Mouse (Mus musculus): ENCODE data around the gene Tas2r115.
"Not testable (repeated sequence)": the region's sequence is repeated elsewhere in the genome, so short reads cannot be mapped to it uniquely, and the experiment has no call there.

Tas2r115 gene

DNA sequence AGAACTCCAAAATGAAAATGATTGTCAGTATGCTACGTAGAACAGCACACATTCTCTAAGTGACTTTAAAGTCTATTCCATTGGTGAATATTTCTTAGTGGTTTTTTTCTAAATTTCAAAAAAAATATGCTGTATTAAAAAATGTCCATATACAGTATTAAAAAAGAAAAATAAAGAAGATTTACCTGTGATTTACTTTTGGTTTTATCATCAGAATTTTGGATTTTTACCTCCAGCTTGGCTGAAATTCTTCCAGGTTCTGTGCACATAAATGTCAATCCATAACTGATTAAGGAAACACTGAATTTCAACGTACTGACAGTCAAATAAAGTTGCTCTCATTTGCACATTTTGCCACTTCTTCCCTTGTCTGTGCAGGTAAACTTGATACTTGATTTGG, at the start of gene Tas2r115:
TSS of gene Tas2r115 (minus strand) at position 101 of the 400 bp plus-strand sequence.
- no peak for DNase-seq (ENCODE audit: low spot score in 2 of 2)

GRCm38 (mm10) chr6:132778062-132778461, 40.2 kb upstream of the Tas2r115 start, which contains the start of gene Tas2r136:
Gene Tas2r136 (minus strand): TSS chr6:132778162.
- DNase-seq (ENCODE audit: low spot score in 2 of 2) = no peak

DNA sequence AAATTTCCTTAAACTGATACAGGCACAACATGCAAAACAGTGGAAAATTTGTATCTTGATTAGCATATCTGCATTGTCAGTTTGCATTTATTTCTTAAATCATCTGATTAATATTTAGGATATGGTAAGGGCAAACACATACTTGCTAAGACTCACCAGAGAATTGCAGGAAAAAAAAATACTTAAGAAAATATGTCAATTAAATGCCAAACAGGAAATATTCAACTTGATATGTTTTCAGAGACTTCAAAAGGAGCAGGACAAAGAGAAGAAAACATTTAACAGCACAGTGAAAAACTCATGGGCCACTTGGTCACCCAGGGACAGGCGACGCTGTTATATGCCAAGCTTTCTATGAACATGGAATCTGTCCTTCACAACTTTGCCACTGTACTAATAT, 24.0 kb upstream of the Tas2r115 start, which contains the start of gene Tas2r102:
TSS of gene Tas2r102 (plus strand) at position 301 of the 400 bp plus-strand sequence.
- DNase-seq (ENCODE audit: low spot score in 2 of 2) = no peak

DNA sequence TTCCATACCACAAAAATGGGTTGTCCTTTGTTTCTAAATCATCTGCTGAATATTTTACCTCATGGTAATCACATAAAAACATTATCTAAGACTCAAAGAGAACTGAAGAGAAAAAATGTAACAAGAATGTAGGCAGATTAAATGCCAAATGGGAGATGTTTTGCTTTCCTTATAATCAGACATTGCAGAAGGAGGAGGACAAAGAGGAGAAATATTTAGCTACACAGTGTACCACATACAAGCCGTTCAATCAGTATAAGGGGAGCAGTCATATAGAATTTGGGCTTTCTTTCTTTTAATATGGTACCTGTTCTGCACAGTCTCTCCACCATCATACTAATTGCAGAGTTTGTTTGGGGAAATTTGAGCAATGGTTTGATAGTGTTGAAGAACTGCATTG, 16.6 kb upstream of the Tas2r115 start, which contains the start of gene Tas2r124:
TSS of gene Tas2r124 (plus strand) at position 301 of the 400 bp plus-strand sequence.
- no peak for DNase-seq (ENCODE audit: low spot score in 2 of 2)

DNA sequence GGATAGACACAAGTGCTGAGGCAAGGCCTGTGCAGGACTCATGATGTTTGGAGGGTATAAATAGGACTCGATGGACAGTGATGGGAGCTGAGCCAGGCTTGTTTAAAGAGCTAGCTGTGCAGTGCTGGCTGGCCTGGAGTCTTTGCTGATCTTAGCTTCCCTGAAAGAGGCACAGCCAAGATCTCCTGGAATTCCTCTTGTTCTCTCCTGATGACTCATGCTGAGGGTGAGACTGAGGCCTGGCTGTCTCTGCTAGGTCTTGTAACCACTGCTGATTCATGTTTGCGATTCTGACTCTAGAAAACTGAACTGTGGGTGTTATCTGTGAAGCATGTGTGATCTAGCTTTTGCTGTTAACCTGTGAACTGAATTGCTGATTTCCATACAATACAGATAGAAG, 12.4 kb upstream of the Tas2r115 start:
- DNase-seq (ENCODE audit: low spot score in 2 of 2) = no peak

- no peak for DNase-seq (ENCODE audit: low spot score in 2 of 2)
These were observed 26.0 kb downstream of the Tas2r115 start, which contains the start of gene Tas2r122 for GRCm38 (mm10) chr6:132711828-132712227. Gene Tas2r122 (minus strand): TSS chr6:132711928.

GRCm38 (mm10) chr6:132700907-132701306, 36.9 kb downstream of the Tas2r115 start, which contains the start of gene Tas2r121:
Gene Tas2r121 (minus strand): TSS chr6:132701007.
- no peak for DNase-seq (ENCODE audit: low spot score in 2 of 2)

- DNase-seq (ENCODE audit: low spot score in 2 of 2) = not testable (repeated sequence)
These were observed 46.2 kb downstream of the Tas2r115 start for GRCm38 (mm10) chr6:132691596-132691995.

Measured in frontal cortex, postnatal 25 days (tissue).